Mouse (Mus musculus) T-helper 2 cell (primary cell): ENCODE measurements around the gene Lamb1.

Experiments
- in situ Hi-C: fragments of 300-600 bp; cut with MboI, MseI; formaldehyde crosslinking; loops from one replicate; pipeline ENCODE4 v1.15.1; 2025; ENCODE audit warnings: high pct_unique_total_duplicates

Gene Lamb1

DNA sequence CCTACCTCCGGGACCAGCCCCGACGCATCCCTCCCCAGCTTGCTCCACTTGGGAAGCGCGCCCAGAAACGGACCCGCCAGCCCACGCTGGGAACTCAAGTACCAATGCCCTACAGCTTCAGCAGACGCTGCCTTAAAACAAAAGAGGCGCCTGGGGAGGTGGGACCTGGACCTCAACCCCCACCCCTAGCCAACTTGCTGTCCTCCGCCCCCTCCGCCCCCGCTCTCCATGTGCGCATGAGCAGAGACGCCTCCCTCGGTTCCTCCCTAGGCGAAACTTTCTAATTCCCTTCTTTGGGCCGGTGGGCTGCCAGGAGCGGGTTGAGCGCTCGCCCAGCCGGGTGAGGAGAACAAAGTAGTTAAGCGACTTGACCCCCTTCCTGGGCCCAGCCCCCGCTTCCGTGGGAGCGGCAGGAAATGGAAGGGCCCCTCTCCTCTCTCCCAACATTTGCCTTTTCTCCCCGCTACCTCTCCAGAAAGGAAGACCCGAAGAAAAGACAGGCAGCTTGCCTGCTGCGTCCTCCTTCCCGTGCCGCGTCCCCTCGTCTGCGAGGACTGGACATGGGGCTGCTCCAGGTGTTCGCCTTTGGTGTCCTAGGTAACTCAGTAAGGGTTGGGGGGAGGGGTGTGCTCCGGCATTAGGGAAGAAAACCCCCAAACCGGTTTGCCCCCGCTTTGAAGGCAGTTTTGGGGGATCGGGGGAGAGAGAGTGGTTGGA is at the start of gene Lamb1:
TSS of gene Lamb1 (plus strand) at position 230 of the 717 bp plus-strand sequence.
- in situ Hi-C loops = no loop called here

DNA sequence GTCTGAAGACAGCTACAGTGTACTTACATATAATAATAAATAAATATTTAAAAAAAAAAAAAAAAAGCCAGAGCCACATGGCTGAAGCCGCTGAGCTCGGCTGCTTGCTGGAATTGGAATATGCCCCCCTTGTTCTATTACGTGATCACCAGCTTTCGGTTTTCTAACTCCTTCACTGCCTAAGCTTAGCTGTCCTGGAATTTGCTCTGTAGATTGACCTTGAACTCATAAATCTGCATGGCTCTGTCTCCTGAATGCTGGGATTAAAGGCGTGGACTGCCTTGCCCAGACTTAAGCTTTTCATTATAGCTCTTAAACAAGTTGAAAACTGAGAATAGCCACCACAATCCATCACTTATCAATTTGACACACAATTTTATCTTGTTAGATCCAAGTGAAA is 47.8 kb upstream of the Lamb1 start:
- in situ Hi-C loops = no loop called here

DNA sequence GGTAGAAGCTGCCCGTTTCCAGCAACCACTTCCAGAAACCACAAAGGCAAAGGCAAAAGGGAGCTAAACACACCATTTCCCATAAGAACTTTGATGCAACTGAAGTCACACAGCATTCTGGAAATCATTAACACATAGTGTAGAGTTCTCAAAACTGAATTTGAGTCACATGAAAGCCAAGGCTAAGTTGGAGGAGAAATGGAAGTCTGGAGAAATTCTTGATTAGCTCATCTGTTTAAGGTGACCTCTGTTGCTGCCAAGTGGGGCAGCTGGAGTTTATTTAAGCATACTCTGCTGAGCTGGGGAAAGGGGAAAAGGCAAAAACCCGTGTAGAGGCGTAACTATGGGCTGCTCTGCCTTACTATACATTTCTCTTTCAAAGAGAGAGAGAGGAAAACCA is 46.3 kb upstream of the Lamb1 start:
- in situ Hi-C loops = no loop called here

DNA sequence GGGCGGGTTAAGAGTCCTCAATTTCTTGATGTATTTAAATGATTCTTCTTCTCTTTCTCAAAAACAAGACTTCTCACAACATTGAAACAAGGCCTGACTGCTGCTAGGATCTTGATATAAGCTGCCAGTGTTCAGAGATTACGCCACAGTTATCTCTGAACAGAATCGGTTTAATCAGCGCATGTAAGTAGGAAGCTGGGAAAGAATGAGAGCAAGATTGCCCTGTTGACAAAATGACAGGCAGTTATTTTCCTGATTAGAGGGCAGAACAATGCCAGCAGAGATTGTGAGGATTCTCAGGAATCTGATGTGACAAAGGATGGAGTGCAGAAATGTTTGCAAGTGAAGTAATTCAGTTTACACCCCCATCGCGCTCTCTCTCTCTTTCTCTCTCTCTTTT is 43.5 kb upstream of the Lamb1 start:
- in situ Hi-C loops = no loop called here

DNA sequence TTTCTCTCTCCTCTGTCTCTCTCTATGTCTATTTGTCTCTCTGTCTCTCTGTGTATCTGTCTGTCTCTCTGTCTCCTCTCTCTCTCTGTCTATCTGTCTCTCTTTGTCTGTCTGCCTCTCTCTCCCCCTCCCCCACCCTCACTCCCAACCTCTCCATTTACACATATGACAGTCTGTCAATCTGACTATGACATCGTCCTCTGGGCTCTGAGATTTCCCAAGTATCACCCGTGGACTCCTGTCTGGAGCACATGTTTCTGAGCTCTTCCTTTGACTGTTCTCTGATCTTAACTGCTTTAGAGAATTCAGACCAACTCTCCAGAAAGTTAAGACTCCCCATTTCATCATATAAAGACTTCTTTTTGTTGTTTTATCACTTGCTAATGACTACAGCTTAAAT is 42.8 kb upstream of the Lamb1 start:
- in situ Hi-C loops = no loop called here

DNA sequence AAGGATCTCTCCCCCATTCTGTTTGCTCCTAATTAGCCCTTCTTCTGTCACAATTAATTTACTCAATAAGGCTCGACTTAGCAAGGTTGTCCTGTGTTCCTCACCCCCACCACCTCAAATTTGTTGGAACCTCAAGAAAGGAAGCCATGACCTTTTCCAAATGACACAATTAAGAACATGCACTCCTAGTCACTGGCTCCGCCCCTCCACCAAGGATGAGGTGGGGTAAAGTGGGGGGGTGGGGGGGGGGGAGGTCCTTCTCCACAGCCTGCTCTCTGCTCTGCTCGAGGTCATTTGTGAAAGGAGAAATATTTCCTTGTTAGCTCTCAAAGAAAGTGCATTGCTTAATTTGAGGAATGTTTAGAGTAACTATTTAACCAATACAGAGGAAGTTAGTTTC is 42.3 kb upstream of the Lamb1 start:
- in situ Hi-C loops = no loop called here

DNA sequence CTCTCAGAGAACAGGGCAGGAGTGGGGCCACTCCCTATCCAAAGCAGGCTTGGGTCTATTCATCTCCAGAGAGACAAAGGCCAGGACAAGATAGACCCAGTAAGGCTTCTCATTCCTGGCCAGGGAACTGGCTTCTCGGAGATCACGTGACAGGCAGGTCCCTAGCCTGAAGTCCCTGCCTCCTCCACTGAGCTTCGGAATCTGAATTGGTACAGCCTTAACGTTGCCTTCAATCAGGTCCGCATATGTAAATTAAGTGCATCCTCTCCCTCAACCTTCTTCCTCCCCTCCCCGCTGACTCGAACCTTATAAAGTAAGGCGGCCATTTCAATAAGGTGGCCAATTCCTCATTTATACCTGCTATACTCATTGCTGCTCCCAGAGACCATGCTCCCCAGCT is 39.6 kb upstream of the Lamb1 start:
- in situ Hi-C loops = no loop called here

DNA sequence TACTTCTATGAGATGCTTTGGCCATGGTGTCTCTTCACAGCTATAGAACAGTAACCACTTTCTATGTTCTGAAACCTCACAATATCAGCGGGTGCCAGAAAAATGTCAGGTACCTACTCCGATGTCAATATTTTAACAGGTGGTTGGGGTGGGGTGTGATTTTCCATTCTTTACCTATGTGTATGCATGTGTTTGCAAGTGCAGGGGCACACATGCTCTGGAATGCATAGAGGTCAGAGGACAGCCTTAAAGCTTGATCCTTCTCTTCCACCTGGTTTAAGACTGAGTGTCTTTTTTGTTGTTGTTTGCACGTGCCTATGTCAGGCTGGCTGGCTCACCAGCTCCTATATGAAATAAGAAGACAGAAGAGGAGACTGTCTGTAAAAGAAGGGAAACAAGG is 37.9 kb upstream of the Lamb1 start:
- in situ Hi-C loops = no loop called here

DNA sequence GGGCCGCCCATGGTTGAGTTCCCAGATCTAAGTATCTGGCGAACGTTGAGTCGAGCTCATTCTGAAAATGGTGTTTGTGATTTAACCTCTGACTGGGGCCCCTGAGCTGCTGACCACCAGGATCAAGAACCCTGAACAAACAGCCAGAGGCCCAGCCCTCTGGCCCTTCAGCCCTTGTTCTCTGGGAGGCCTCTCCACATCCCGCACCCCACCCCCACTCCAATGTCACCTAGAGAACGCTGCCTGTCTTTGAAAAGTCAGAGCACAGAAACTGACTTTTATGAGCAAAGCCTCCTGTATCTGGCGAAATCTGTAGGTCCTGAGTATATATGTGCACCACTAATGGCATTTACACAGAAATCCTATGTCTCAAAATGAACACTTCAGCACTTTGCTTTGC is 36.2 kb upstream of the Lamb1 start:
- in situ Hi-C loops = no loop called here

DNA sequence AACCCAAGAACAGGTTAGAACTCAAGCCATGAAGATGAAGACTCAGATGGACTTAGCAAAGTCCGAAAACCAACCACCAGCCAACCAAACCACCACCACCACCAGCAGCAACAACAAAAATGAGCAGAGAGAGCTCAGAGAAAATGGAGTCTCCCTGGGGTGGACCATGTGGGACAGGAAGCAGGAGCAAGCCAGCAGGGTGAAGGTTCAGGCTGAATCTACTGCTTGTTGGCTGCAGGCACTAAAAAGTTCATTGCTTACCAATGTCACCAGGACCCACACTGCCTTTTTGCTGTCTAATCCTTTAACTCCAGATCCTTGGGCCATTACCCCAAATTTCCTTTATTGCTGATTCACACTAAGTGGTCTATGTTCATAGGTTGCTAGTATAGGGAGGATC is 32.4 kb upstream of the Lamb1 start:
- in situ Hi-C loops = no loop called here

DNA sequence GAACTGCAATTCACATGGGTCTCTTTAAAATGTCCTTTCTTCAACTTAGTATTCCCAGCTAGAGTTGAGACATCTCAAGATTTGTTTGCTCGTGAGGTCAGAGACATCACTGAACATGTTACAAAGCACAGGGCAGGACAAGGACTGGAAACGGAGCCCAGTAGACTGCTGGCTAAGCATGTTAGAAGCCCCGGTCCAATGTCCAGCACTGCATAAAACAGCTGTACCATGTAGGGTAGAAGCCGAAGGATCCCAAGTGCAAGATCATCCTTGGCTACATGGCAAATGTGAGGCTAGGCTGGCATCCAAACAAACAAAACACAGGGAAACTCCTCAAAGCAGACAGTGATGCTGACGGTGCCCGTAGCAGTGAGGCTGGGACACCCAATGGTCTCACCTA is 30.0 kb upstream of the Lamb1 start:
- in situ Hi-C loops = no loop called here

DNA sequence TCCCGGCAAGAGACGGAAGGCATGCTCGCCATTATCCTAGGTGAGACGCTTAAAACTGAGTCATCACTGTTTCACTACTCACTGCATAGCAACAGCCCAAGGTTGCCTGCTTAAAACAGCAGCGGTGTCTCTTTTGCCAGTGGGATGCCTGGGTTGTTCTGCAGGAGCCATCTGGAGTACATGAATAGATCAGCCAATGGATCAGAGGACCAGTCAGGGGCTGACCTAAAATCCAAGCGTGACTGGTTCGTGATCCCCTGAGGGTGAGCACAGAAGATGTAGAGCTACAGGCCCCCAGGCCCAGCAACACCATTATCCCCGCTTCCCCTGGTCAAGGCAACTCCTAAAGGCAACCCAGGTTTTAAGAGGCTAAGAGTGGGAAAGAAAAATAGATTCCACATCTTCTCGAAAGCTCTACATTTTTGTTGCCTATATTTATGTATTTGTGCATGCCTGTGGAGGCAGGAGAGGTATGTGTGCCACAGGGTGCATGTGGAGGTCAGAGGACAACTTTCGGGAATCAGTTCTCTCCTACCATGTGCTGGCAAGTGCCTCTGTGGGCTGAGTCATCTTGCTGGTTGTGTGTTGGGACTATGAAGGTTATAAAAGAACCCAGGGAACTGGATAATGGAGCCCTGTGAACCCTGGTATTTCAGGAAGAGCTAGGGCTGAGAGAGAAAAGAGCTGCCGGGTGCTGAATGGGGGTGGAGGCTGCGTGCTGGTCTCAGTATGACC is 28.0 kb upstream of the Lamb1 start:
- in situ Hi-C loops = no loop called here

DNA sequence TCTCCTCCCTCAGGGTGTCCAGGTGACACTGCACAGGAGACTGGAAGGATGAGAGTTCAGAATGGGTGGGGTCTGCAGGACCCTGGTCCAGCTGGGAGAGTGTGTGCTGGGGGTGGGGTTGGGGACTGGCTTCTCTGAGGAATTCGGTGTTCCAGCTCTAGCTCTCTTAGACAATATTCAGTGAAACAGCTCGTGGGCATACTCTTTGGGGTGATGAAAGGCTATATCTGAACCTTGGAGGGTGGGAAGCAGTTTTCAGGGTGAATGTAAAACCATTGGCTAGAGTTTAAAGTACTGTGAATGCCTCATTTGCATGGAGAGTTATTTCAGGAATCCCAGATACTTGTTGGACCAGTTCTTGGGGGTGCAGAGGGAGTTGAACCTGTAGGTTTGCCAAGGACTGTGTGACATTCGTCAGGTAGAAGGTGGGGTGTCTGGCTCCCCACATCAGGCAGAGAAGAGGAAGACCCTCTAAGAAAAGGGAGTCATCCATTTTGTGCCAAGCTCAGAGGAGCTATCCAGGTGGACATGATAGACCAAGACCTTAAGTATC is 25.9 kb upstream of the Lamb1 start:
- in situ Hi-C loops = no loop called here

DNA sequence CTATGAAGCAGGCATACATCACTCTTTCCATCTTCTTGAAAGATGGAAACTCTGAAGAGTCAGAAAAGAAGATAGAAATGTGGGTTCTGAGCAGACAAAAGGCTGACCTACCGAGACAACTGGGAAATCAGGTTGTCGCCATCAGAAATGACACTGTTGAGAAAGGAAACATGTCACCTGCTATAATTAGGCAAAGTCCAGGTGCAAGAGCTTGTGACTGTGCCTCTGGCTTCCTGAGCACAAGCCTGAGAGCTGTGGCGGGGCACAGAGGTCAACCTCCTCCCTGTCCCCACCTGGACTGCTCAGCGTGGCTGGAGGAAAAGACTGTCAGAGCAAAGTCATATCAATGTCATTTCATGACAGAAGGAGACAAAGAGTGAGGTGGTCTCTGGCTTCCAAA is 25.2 kb upstream of the Lamb1 start:
- in situ Hi-C loops = no loop called here

DNA sequence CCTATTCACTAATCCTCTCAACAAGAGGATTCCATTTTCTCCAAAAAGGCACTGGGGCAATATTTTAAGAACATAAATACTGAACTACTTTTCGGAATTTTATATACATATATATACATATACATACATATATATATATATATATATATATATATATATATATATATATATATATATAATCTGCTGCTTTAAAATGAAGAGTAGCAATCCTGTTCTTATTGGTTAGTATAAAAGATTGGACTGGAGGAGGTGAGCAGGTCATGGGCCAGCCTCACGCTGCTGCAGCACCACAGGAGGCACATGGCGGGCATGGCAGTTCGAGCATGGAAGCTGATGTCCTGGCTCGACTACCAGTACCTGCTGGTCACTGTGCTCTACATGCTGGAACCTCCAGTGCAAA is 24.6 kb upstream of the Lamb1 start, which contains the start of gene Gm6993:
TSS of gene Gm6993 (plus strand) at position 301 of the 400 bp plus-strand sequence.
- in situ Hi-C loops = no loop called here

DNA sequence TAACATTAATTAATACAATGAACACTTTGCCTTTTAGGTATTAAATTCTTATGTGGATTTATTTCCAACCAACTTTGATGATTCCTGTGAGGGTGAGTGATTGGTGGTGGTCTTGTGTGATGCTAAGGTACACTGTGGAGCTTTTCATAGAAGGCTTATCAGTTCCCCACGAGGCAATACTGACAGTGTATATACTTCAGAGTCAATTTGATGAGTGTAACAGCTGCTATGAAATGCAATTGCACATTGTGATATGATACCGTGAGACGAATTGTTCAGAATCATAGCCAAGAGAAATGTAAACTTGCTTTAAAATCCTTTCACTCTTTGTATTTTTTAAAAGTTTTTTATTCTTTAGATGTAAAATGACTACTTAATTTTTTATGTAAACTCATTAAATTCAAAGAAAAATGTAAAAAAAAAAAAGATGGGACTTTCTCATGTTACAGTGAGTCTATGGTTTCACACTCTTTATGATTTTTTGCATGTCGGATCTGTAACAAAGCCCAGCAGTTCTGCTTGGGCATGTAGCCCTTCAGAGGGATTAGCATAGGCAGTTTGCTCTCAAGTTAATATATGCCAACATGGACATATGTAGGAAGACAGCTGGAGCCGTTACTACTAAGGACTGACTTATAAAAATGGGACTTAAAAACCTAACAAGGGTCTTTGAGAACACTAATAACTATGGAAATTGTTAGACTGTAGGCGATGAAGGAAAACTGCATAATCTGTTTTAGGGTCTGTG is 23.3 kb upstream of the Lamb1 start:
- in situ Hi-C loops = no loop called here

DNA sequence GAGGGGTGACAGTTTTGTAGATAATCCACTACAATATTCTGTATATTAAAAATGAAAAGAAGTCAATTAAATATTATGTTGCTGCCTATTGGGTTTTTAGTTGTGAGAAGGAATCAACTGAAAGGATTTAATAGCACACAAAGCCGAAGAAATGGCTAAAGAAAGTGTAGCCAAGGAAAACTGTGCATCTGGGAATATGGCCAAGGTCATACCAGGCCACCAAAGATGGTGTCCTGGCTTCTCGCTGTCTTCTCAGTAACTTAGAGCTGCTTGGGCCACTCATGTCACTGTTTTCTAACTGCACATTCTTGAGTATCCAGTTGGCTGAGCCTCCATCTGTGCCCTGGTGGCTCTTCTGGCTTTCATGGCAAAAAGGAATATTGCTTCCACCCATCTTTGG is 21.0 kb upstream of the Lamb1 start:
- in situ Hi-C loops = no loop called here

DNA sequence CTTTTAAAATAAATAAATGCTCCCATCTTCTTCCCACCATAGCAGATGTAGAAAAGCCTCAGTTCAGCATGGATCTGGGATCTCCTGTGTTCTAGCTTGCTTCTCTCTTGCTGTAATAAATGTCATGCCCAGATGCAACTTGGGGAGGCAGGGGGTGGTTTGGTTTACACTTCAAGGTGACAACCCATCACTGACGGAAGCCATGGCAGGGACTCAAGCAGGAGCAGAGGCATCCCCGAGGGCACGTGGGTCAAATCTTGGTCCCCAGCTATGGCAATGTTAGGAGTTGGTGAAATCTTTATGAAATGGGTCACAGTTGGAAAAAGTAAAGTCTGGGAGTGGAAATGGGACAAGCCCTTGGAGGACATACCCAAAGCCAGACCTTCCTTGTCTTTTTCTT is 20.3 kb upstream of the Lamb1 start:
- in situ Hi-C loops = no loop called here

DNA sequence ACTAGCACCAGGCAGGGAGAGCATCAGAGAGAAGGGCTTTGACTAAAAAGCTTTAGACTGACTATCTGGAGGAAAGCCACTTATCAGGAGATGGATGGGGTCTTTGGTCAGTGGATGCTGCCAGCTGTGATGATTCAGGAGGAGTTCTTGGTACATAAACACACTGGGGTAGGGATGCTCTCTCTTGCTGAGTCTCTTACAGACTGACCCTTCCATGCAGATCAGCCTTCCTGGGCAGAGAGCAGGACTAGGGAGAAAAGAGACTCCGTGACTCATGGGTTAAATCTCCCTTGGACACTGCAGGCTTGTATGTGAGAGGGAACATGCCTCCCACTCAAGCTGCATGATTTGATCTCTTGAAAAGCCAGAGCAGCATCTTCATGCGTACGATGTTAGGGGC is 18.9 kb upstream of the Lamb1 start:
- in situ Hi-C loops = no loop called here

DNA sequence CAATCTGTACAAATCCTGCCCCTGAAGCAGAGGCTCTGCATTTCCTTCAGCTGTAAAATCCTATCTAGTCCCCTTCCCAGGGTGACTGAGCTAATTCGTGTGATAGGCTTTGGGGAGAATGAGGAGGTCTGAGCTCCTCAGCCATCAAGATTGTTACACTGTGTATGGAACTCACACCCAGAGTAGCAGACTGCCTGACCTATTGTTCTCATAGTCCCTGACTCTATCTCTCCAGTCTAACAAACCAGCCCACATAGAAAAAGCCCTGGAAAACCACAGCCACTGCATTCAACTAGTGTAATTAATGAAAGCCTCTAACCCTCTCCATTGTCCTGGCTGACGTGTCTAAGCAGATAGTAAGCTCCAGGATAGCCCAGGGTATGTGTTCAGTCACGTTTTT is 18.4 kb upstream of the Lamb1 start:
- in situ Hi-C loops = no loop called here

DNA sequence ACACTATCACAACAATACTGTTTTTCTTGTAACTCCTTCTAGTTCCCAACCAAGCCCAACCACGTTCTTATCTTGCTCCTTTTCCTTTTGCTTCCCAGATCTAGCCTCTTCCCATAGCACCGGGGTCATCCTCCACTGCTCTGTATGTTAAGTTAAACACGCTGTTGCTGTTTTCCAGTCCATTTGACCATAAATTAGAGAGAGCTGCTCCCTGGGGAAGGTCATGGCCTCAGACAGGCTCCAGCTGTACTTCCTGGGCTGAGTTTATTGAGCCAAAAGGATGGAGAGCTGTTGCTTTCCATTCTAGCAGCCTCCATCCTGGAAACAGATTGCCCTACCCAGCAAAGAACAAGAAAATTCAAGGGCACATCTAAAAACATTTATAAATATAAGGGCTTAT is 16.9 kb upstream of the Lamb1 start:
- in situ Hi-C loops = no loop called here

DNA sequence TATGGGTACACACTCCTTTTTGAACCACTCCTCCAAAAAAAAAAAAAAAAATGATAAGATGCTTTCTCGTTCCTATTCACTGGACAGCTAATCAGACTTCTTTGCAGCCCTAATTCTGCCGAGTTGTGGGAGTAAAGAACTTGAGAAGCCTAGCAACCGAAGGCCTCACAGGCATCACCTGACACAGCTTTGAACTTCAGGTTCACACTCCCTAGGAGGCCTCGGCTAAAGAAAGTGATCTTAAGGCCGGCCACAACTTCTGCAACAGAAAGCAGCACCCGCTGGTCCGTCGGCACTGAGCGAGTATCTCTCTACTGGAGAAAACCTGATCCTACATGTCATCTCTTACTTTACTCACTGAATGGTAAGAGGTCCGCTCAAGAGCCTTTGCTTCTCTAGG is 16.4 kb upstream of the Lamb1 start:
- in situ Hi-C loops = no loop called here
